Mouse (Mus musculus): ENCODE data around the gene Nubp2. TPM values are rescaled to one million over a fixed set of nuclear protein-coding genes. Genes with fewer than 3 reads are reported as not detected.

Nubp2 gene
- total and polyA plus RNA-seq, 3 experiments: 70.9 to 124 (median 89.1) TPM

GRCm38 (mm10) chr17:24867914-24868313 is 18.2 kb downstream of the Nubp2 start:
- TF ChIP-seq MAZ (IDR thresholded peaks at IDR 0.05; ENCODE audit: low read depth, low read length) (no peak), ZKSCAN1 (IDR thresholded peaks at IDR 0.05; ENCODE audit: borderline replicate concordance, low read depth, low read length) (no peak), JUN (IDR thresholded peaks at IDR 0.05; ENCODE audit: insufficient read depth, low read depth, low read length) (no peak), ETS1 (conservative IDR thresholded peaks at IDR 0.05; ENCODE audit: low read depth, low read length) (no peak), ZC3H11A (IDR thresholded peaks at IDR 0.05; ENCODE audit: low read depth, low read length) (no peak), KAT2A (IDR thresholded peaks at IDR 0.05; ENCODE audit: insufficient replicate concordance, low read length) (no peak)
- no peaks in the 10 kb centered on the region for H3K79me2 ChIP-seq (replicated peaks; ENCODE audit: control insufficient read depth, extremely low read depth, insufficient read depth, poor library complexity, severe bottlenecking)
- H3K36me3 ChIP-seq (replicated peaks in 1 of 2; ENCODE audit: control insufficient read depth in 1 of 2, insufficient read depth in 1 of 2, low read length in 1 of 2): peaks cover 20 to 83% of the 10 kb centered on the region in 2 experiments
- in situ Hi-C loops (cut with MboI; ENCODE audit: low pct_ligation_motif_present, low pct_unique_long_range_greater_than_20kb, low sequenced_read_pairs): no loop called here
- H3K9me3 ChIP-seq (replicated peaks; ENCODE audit: low read length): no peaks in the 10 kb centered on the region
- no peak overlapping the region for H3K9ac ChIP-seq (ENCODE audit: insufficient read depth, low read depth)
- dilution Hi-C loops (cut with MboI; ENCODE audit: extremely low pct_ligation_motif_present, extremely low pct_unique_long_range_greater_than_20kb, low sequenced_read_pairs): no loop called here
- H3K27ac ChIP-seq (ENCODE audit: insufficient read depth, low read depth): no peak overlapping the region
- DNase-seq (ENCODE audit: extremely low read depth): no peak
- H3K4me2 ChIP-seq (ENCODE audit: insufficient read depth, low read depth, poor library complexity, severe bottlenecking): no peak overlapping the region
- H3K27me3 ChIP-seq (replicated peaks): no peaks in the 10 kb centered on the region
- no peak overlapping the region for H3K4me3 ChIP-seq (replicated peaks in 1 of 3; ENCODE audit: low read depth in 2 of 3, low read length in 2 of 3, poor library complexity in 1 of 3)
- H3K4me1 ChIP-seq (ENCODE audit: control insufficient read depth in 1 of 2, insufficient read depth in 2 of 2): no peaks in the 10 kb centered on the region

GRCm38 (mm10) chr17:24865776-24866175 is 20.4 kb downstream of the Nubp2 start, which contains the start of gene Igfals:
Gene Igfals, plus strand, starts transcription at chr17:24865997.
- H3K9me3 ChIP-seq (replicated peaks; ENCODE audit: low read length): no peaks in the 10 kb centered on the region
- H3K4me2 ChIP-seq (ENCODE audit: insufficient read depth, low read depth, poor library complexity, severe bottlenecking): no peak within 1 kb of the TSS
- H3K4me1 ChIP-seq (ENCODE audit: control insufficient read depth in 1 of 2, insufficient read depth in 2 of 2): no peaks in the 10 kb centered on the region
- peaks cover 35 to 91% of the 10 kb centered on the region in 2 experiments for H3K36me3 ChIP-seq (replicated peaks in 1 of 2; ENCODE audit: control insufficient read depth in 1 of 2, insufficient read depth in 1 of 2, low read length in 1 of 2)
- no peak within 1 kb of the TSS for H3K27ac ChIP-seq (ENCODE audit: insufficient read depth, low read depth)
- no peak for DNase-seq (ENCODE audit: extremely low read depth)
- dilution Hi-C loops (cut with MboI; ENCODE audit: extremely low pct_ligation_motif_present, extremely low pct_unique_long_range_greater_than_20kb, low sequenced_read_pairs): no loop called here
- no peaks in the 10 kb centered on the region for H3K27me3 ChIP-seq (replicated peaks)
- in situ Hi-C loops (cut with MboI; ENCODE audit: low pct_ligation_motif_present, low pct_unique_long_range_greater_than_20kb, low sequenced_read_pairs): no loop called here
- TF ChIP-seq RAD21 (IDR thresholded peaks at IDR 0.05; ENCODE audit: low read depth, low read length) (no peak), MAZ (IDR thresholded peaks at IDR 0.05; ENCODE audit: low read depth, low read length) (no peak), TBP (conservative IDR thresholded peaks at IDR 0.05; ENCODE audit: low read depth, low read length) (no peak), PAX5 (IDR thresholded peaks at IDR 0.05; ENCODE audit: low read length) (no peak), BHLHE40 (IDR thresholded peaks at IDR 0.05; ENCODE audit: low read depth, low read length) (no peak), MXI1 (IDR thresholded peaks at IDR 0.05; ENCODE audit: low read depth, low read length) (no peak), ZKSCAN1 (IDR thresholded peaks at IDR 0.05; ENCODE audit: borderline replicate concordance, low read depth, low read length) (no peak), TCF12 (IDR thresholded peaks at IDR 0.05; ENCODE audit: low read depth, low read length) (no peak)
- H3K9ac ChIP-seq (ENCODE audit: insufficient read depth, low read depth): no peak within 1 kb of the TSS
- no peaks in the 10 kb centered on the region for H3K79me2 ChIP-seq (replicated peaks; ENCODE audit: control insufficient read depth, extremely low read depth, insufficient read depth, poor library complexity, severe bottlenecking)
- no peak within 1 kb of the TSS for H3K4me3 ChIP-seq (replicated peaks in 1 of 3; ENCODE audit: low read depth in 2 of 3, low read length in 2 of 3, poor library complexity in 1 of 3)

- H3K4me2 ChIP-seq (ENCODE audit: insufficient read depth, low read depth, poor library complexity, severe bottlenecking): no peak overlapping the region
Measured at GRCm38 (mm10) chr17:24861785-24862184, 24.4 kb downstream of the Nubp2 start.

More at GRCm38 (mm10) chr17:24861785-24862184, 24.4 kb downstream of the Nubp2 start:
- in situ Hi-C loops (cut with MboI; ENCODE audit: low pct_ligation_motif_present, low pct_unique_long_range_greater_than_20kb, low sequenced_read_pairs) (no loop called here), dilution Hi-C loops (cut with MboI; ENCODE audit: extremely low pct_ligation_motif_present, extremely low pct_unique_long_range_greater_than_20kb, low sequenced_read_pairs) (no loop called here)
- TF ChIP-seq ZC3H11A (IDR thresholded peaks at IDR 0.05; ENCODE audit: low read depth, low read length): no peak
- TF ChIP-seq RCOR1 (conservative IDR thresholded peaks at IDR 0.05; ENCODE audit: low read depth, low read length): no peak
- TF ChIP-seq POLR2AphosphoS2 (IDR thresholded peaks at IDR 0.05; ENCODE audit: low read depth, low read length): no peak
- no peak for TF ChIP-seq RAD21 (IDR thresholded peaks at IDR 0.05; ENCODE audit: low read depth, low read length)
- TF ChIP-seq SIN3A (IDR thresholded peaks at IDR 0.05; ENCODE audit: low read length): no peak
- TF ChIP-seq CHD2 (IDR thresholded peaks at IDR 0.05; ENCODE audit: low read length): no peak
- no peak for TF ChIP-seq MAX (IDR thresholded peaks at IDR 0.05; ENCODE audit: low read length)
- TF ChIP-seq MAFK (IDR thresholded peaks at IDR 0.05; ENCODE audit: insufficient replicate concordance, low read length): no peak
- TF ChIP-seq MEF2A (IDR thresholded peaks at IDR 0.05; ENCODE audit: borderline replicate concordance, low read depth, low read length): no peak
- TF ChIP-seq TBP (conservative IDR thresholded peaks at IDR 0.05; ENCODE audit: low read depth, low read length): no peak
- no peak for TF ChIP-seq NRF1 (IDR thresholded peaks at IDR 0.05; ENCODE audit: low read depth, low read length)
- no peak for TF ChIP-seq ETS1 (conservative IDR thresholded peaks at IDR 0.05; ENCODE audit: low read depth, low read length)
- no peak overlapping the region for H3K27ac ChIP-seq (ENCODE audit: insufficient read depth, low read depth)
- no peaks in the 10 kb centered on the region for H3K27me3 ChIP-seq (replicated peaks)
- no peak for DNase-seq (ENCODE audit: extremely low read depth)
- peaks cover 0 to 26% of the 10 kb centered on the region in 2 experiments; a peak in 3 of 4 replicates for H3K4me1 ChIP-seq (ENCODE audit: control insufficient read depth in 1 of 2, insufficient read depth in 2 of 2)
- no peak overlapping the region for H3K9ac ChIP-seq (ENCODE audit: insufficient read depth, low read depth)
- H3K9me3 ChIP-seq (replicated peaks; ENCODE audit: low read length): no peaks in the 10 kb centered on the region
- no peaks in the 10 kb centered on the region for H3K79me2 ChIP-seq (replicated peaks; ENCODE audit: control insufficient read depth, extremely low read depth, insufficient read depth, poor library complexity, severe bottlenecking)
- H3K4me3 ChIP-seq (replicated peaks in 1 of 3; ENCODE audit: low read depth in 2 of 3, low read length in 2 of 3, poor library complexity in 1 of 3): no peak overlapping the region
- peaks cover 42 to 85% of the 10 kb centered on the region in 2 experiments for H3K36me3 ChIP-seq (replicated peaks in 1 of 2; ENCODE audit: control insufficient read depth in 1 of 2, insufficient read depth in 1 of 2, low read length in 1 of 2)
